Mouse (Mus musculus) forebrain, postnatal 0 days (tissue): Measurements from ENCODE around the gene Sar1a. TPM values are rescaled to one million over a fixed set of nuclear protein-coding genes. Genes with fewer than 3 reads are reported as not detected.

ENCODE experiments used
- ATAC-seq: fragments of 200-750 bp; cut with Nextera tagmentation; 2 replicates; pipeline ENCODE4 v1.8.0; 2017; ENCODE audit warnings: mild to moderate bottlenecking, moderate library complexity
- DNase-seq: peaks from one replicate; pipeline ENCODE4 v3.0.0-alpha.2; 2015
- H3K27ac ChIP-seq: fragments of 300-500 bp; sonication (generic); 2 replicates; pipeline ENCODE4 v1.5.1; 2014; ENCODE audit warnings: low read depth, mild to moderate bottlenecking, antibody characterized with exemption, low read length, moderate library complexity, mixed read lengths
- H3K27me3 ChIP-seq: fragments of 300-500 bp; sonication (generic); 2 replicates; pipeline ENCODE4 v1.6.1; 2014; ENCODE audit warnings: mild to moderate bottlenecking, low read length, mixed read lengths; ENCODE audit not compliant: insufficient read depth
- H3K36me3 ChIP-seq: fragments of 300-500 bp; sonication (generic); 2 replicates; pipeline ENCODE4 v1.6.1; 2014; ENCODE audit warnings: mild to moderate bottlenecking, moderate library complexity; ENCODE audit not compliant: insufficient read depth
- H3K4me1 ChIP-seq: fragments of 300-500 bp; sonication (generic); 2 replicates; pipeline ENCODE4 v1.6.1; 2014; ENCODE audit warnings: antibody characterized with exemption; ENCODE audit not compliant: insufficient read depth
- H3K4me2 ChIP-seq: fragments of 300-500 bp; sonication (generic); 2 replicates; pipeline ENCODE4 v1.6.1; 2014; ENCODE audit warnings: low read depth, mild to moderate bottlenecking, moderate library complexity
- H3K4me3 ChIP-seq: fragments of 300-500 bp; sonication (generic); 2 replicates; pipeline ENCODE4 v1.5.1; 2014; ENCODE audit warnings: low read depth, low read length, mixed read lengths
- H3K9ac ChIP-seq: fragments of 300-500 bp; sonication (generic); 2 replicates; pipeline ENCODE4 v1.6.1; 2014; ENCODE audit warnings: mild to moderate bottlenecking
- H3K9me3 ChIP-seq: fragments of 300-500 bp; sonication (generic); 2 replicates; pipeline ENCODE4 v1.6.1; 2016; ENCODE audit warnings: low read length
- CTCF ChIP-seq: sonication (generic); IDR thresholded peaks from 2 replicates; pipeline ENCODE4 v1.5.1; 2016; ENCODE audit warnings: antibody characterized with exemption, control low read depth, low read depth
- WGBS: fragments of 180-500 bp; shearing (Covaris S2); extraction: QIAGEN DNeasy Blood & Tissue Kit; methylation state at CpG from one replicate; pipeline ENCODE4 v1.1.7; 2014; 5-methylcytosine and 5-hydroxymethylcytosine counted together
- polyA plus RNA-seq: library from polyadenylated mRNA; unstranded; fragments of >200 nt; fragmentation: Nextera tagmentation; extraction: Ambion mirVana; gene quantifications from 2 replicates; pipeline ENCODE4 v1.2.1, GENCODE M21; 2015
- total RNA-seq: library from RNA; depleted of rRNA; stranded (reverse); fragments of >200 nt; gene quantifications from 2 replicates; pipeline ENCODE4 v1.2.3, GENCODE M21; 2014

Gene Sar1a
- total and polyA plus RNA-seq, 2 experiments from 2014 or later, result 213 to 221 TPM

DNA sequence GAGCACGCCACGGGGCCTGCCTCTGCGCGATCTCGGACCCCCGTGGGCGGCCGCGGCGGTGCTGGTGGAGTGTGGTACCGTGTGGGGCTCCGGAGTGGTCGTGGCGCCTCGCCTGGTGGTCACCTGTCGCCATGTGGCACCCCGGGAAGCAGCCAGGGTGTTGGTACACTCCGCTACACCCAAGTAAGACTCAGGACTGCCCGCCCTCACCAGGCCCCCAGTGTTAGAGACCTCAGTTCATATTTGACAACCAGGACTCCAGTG lies 16.4 kb downstream of the Sar1a start:
- Histone ChIP-seq H3K27ac (no peak overlapping the region), H3K36me3 (peaks cover 28% of the 10 kb centered on the region), H3K27me3 (no peaks in the 10 kb centered on the region), H3K9me3 (no peaks in the 10 kb centered on the region), H3K4me2 (peak overlapping the region; percentile 99), H3K9ac (peak overlapping the region; percentile 65), H3K4me3 (peak overlapping the region; percentile 84), H3K4me1 (0 out of 2 replicates have a peak, but pooled peaks cover 11% of the 10 kb centered on the region)
- TF ChIP-seq CTCF, result no peak
- 10% methylated on average over 19 of the region's 19 CpGs for WGBS
- DNase-seq, result no peak
- ATAC-seq, result no peak

DNA sequence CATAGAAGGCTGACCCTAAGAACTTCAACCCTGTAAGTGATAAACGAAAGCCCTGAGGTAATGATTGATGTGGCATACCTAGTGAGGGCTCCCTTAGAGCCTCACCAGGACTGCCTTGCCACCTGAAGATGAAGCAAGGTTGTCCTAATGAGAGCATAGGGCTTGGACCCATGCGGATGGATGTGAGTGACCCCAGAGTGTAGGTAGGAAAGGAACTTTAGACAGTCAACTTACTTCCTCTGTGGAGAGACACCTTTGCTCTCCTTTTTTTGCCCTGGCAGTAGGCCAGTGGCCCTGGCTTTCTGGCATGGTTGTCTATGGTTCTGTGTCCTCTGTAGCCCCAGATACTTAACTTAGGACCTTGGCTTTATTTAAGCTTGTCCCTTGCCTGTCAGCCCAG lies 16.9 kb downstream of the Sar1a start:
- no peak overlapping the region for H3K27ac ChIP-seq
- H3K36me3 ChIP-seq, result peaks cover 25% of the 10 kb centered on the region
- 0 out of 2 replicates have a peak, but pooled peaks cover 11% of the 10 kb centered on the region for H3K4me1 ChIP-seq
- ATAC-seq, result no peak
- H3K9me3 ChIP-seq, result no peaks in the 10 kb centered on the region
- no peak for TF ChIP-seq CTCF
- DNase-seq, result no peak
- 92% methylated on average over 2 of the region's 2 CpGs for WGBS
- H3K4me2 ChIP-seq, result peak overlapping the region; percentile 99
- H3K4me3 ChIP-seq, result peak overlapping the region; percentile 84
- H3K9ac ChIP-seq, result no peak overlapping the region
- H3K27me3 ChIP-seq, result no peaks in the 10 kb centered on the region

DNA sequence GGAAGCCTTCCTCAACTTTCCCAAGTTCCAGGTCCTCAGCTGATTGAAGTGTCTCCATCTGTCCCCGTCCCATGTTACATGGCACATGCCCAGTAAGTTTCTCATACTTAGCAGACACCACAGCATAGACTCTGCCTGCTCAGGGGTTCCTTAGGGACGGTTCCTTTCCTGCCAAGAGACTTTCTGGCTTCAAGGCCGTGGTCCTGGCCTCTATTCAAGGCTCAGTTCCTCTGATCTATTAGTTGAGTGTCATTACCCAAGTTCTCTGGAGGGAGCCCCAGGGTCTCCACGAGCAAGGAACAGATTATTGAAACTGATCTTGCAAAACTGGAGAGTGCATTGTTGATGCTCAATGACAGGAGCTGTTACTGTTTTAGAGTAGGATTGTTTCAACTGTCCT lies 24.6 kb downstream of the Sar1a start:
- H3K4me2 ChIP-seq, result no peak overlapping the region
- H3K4me1 ChIP-seq, result no peaks in the 10 kb centered on the region
- 63% methylated on average over 4 of the region's 4 CpGs for WGBS
- peaks cover 25% of the 10 kb centered on the region for H3K36me3 ChIP-seq
- no peaks in the 10 kb centered on the region for H3K27me3 ChIP-seq
- peak; percentile 45; the same call in 1 of the 2 replicates for ATAC-seq
- H3K27ac ChIP-seq, result no peak overlapping the region
- no peak for TF ChIP-seq CTCF
- no peaks in the 10 kb centered on the region for H3K9me3 ChIP-seq
- no peak overlapping the region for H3K4me3 ChIP-seq
- peak; percentile 33 for DNase-seq
- no peak overlapping the region for H3K9ac ChIP-seq

DNA sequence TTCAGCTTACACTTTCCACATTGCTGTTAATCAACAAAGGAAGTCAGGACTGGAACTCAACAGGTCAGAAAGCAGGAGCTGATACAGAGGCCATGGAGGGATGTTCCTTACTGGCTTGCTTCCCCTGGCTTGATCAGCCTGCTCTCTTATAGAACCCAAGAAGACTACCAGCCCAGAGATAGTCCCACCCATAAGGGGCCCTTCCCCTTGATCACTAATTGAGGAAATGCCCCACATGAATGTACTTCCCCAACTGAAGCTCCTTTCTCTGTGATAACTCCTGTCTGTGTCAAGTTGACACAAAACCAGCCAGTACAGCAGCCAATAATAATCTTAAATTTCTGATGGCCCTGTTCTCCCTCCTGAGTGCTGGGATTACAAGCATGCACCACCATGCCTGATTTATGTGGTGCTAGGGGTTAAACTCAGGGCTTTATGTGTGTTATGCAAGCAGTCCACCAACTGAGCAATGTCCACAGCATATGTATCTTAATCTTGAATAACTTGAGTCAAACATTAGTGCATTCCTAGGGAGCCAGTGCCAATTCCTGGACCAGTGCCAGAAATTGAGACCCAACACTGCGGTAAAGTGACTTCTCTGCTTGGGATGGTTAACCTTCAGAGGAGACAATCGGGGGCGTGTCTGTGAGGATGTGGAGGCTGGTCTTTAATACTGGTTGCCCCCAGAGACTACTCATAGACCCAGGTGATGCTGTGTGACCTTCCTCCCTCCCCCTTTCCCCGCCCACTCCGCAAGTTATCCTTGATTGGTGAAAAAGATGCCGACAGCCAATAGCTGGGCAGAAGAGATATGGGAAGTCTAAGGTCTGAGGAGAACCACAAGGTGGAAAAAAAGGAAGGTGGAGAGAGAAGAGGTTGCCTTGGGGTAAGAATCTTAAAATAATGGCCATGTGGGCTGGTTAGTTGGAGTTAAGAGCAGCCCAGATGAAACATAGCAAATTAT lies 26.6 kb downstream of the Sar1a start:
- Histone ChIP-seq H3K36me3 (peaks cover 20% of the 10 kb centered on the region), H3K4me3 (no peak overlapping the region), H3K4me2 (no peak overlapping the region), H3K9ac (no peak overlapping the region), H3K27ac (no peak overlapping the region), H3K4me1 (no peaks in the 10 kb centered on the region), H3K9me3 (no peaks in the 10 kb centered on the region), H3K27me3 (no peaks in the 10 kb centered on the region)
- 76% methylated on average over 6 of the region's 6 CpGs for WGBS
- no peak for DNase-seq
- ATAC-seq, result no peak
- no peak for TF ChIP-seq CTCF

DNA sequence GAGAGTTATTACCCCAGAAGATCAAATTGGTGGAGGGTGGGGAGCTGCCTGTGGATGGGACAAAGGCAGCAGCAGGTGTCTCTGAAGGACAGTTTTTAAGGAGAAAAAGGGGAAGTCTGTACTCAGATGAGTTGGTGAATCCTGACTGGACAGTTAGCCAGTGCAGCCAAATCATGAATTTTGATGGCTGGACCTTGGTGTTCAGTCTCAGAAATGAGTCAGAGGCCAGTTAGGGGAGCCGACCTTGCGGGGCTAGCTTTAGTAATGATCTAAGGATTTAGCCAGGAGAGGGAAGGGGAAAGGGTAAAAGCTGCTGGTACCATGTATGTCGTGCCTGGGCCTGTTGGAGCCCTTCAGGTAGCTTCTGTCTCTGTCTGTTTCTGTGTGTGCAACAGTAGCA lies 33.5 kb downstream of the Sar1a start:
- H3K27ac ChIP-seq, result no peak overlapping the region
- WGBS, result 75% methylated on average over 3 of the region's 3 CpGs
- no peak for ATAC-seq
- no peak for TF ChIP-seq CTCF
- H3K4me3 ChIP-seq, result no peak overlapping the region
- H3K36me3 ChIP-seq, result no peaks in the 10 kb centered on the region
- DNase-seq, result no peak
- H3K9me3 ChIP-seq, result no peaks in the 10 kb centered on the region
- H3K4me2 ChIP-seq, result no peak overlapping the region
- H3K27me3 ChIP-seq, result no peaks in the 10 kb centered on the region
- no peak overlapping the region for H3K9ac ChIP-seq
- H3K4me1 ChIP-seq, result no peaks in the 10 kb centered on the region

DNA sequence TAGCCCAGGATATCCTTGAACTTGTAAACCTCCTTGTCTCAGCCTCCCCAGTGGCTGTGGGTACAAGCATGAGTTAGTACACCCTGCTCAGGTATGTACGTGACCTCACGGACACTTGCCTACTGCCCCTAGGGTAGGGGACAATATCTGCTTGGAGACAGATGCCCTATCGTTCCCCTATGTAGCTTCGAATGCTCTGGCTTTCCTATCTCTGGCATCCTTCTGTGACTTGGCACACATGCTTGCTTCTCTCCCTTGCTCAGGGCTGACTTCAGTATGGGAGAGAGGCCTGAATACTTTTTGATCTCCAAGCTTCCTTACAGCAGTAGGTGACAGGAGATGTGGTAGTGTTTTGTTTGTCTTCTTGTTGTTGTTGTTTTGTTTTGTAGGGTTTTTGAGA lies 34.0 kb downstream of the Sar1a start:
- TF ChIP-seq CTCF, result no peak
- H3K4me3 ChIP-seq, result no peak overlapping the region
- H3K4me1 ChIP-seq, result no peaks in the 10 kb centered on the region
- no peak overlapping the region for H3K4me2 ChIP-seq
- H3K9ac ChIP-seq, result no peak overlapping the region
- no peak overlapping the region for H3K27ac ChIP-seq
- H3K27me3 ChIP-seq, result no peaks in the 10 kb centered on the region
- no peaks in the 10 kb centered on the region for H3K9me3 ChIP-seq
- WGBS, result 92% methylated on average over 4 of the region's 4 CpGs
- H3K36me3 ChIP-seq, result no peaks in the 10 kb centered on the region
- no peak for DNase-seq
- no peak for ATAC-seq

DNA sequence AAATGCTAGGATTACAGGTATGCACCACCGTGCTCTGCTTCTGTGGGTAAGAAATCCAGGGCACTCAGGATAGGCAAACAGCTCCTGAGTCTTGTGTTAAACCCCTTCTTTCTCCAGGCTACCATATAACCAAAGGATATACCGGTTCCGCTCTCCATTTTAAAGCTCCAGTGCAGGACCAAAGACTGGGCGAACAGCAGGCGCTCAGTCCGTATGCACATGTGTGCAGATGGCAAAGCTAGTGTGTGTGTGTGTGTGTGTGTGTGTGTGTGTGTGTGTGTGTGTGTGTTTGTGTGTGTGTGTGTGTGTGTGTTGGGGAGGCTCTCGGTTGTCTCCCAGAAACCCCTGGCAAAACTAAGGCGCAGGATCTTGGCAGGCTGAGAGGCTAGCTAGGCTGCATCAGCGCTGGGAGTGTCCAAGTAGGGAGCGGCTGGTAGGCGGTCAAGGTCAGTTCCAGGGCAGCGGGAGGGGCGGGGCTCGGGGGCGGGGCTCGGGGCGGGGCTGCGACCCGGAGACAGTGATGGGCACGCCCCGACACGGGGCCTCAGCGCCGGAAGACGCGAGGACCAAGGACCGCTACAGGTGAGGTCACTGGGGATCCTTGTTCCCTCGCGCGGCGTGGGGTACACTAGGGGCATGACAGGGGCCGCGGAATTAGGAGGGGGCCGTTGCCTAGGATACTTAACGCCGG lies 34.8 kb downstream of the Sar1a start, which contains the start of gene Aifm2:
Gene Aifm2 (plus strand): TSS at position 493 of the 691 bp plus-strand sequence.
- 13% methylated on average over 34 of the region's 36 CpGs for WGBS
- no peak within 1 kb of the TSS for H3K27ac ChIP-seq
- H3K4me3 ChIP-seq, result peak within 1 kb of the TSS; percentile 47
- peak within 1 kb of the TSS; percentile 83 for H3K4me2 ChIP-seq
- no peak for DNase-seq
- no peaks in the 10 kb centered on the region for H3K4me1 ChIP-seq
- ATAC-seq, result peak; percentile 71
- H3K36me3 ChIP-seq, result no peaks in the 10 kb centered on the region
- H3K9me3 ChIP-seq, result no peaks in the 10 kb centered on the region
- H3K27me3 ChIP-seq, result no peaks in the 10 kb centered on the region
- TF ChIP-seq CTCF, result no peak
- peak within 1 kb of the TSS; percentile 51 for H3K9ac ChIP-seq
